8 mouse cellular contexts compared by ENCODE assay signal in genomic region chr2:71598778-71599177, GRCm38 (mm10). TPM values are rescaled to one million over a fixed set of nuclear protein-coding genes. Genes with fewer than 3 reads are reported as not detected.
DNase-seq lines count a peak whose midpoint lies in the region; ATAC-seq and TF ChIP-seq lines count a peak whose summit lies in the region.

No protein-coding gene starts in this region.

- H3K9me3 ChIP-seq in G1E (replicated peaks): no peaks in the 10 kb centered on the region
- no peaks in the 10 kb centered on the region for H3K9me3 ChIP-seq in hindbrain, embryonic 10.5 days
- no peaks in the 10 kb centered on the region for H3K9me3 ChIP-seq in lung, embryonic 16.5 days (ENCODE audit: control insufficient read depth, low read length)

- DNase-seq in G1E (ENCODE audit: low spot score): peak; percentile 38
- DNase-seq in cerebellum, adult 18-20 months: peak; percentile 70 to 76
- peak; percentile 90 for DNase-seq in forelimb bud, embryonic 11.5 days (ENCODE audit: low read depth, low spot score)
- DNase-seq in hindbrain, embryonic 10.5 days (ENCODE audit: low spot score): peak; percentile 79
- DNase-seq in layer of hippocampus, adult 9-10 months (ENCODE audit: low spot score): peak; percentile 96
- DNase-seq in ovary, postnatal 14 days (ENCODE audit: low spot score): peak; percentile 84
- peak; percentile 82 to 94 for DNase-seq in thymus, postnatal 10 days (ENCODE audit: low spot score in 2 of 2)

- H3K36me3 ChIP-seq in G1E (replicated peaks): no peaks in the 10 kb centered on the region
- no peaks in the 10 kb centered on the region for H3K36me3 ChIP-seq in hindbrain, embryonic 10.5 days
- no peaks in the 10 kb centered on the region for H3K36me3 ChIP-seq in lung, embryonic 16.5 days (ENCODE audit: control insufficient read depth, insufficient read depth, low read length)

- ATAC-seq in G1E (ENCODE audit: extremely low read depth, insufficient number of reproducible peaks, low FRiP score, poor library complexity, severe bottlenecking): no peak
- ATAC-seq in lung, embryonic 16.5 days (ENCODE audit: low read depth): peak; percentile 93

- H3K27me3 ChIP-seq in G1E (ENCODE audit: insufficient read depth, low read length): peaks cover 8% of the 10 kb centered on the region
- peaks cover 14% of the 10 kb centered on the region for H3K27me3 ChIP-seq in hindbrain, embryonic 10.5 days (ENCODE audit: insufficient read depth, poor library complexity, severe bottlenecking)
- peaks cover 3% of the 10 kb centered on the region; the same call in 1 of the 2 replicates for H3K27me3 ChIP-seq in lung, embryonic 16.5 days (ENCODE audit: control insufficient read depth, insufficient read depth, low read depth, low read length)

- WGBS in hindbrain, embryonic 10.5 days: 22% methylated on average over 5 of the region's 5 CpGs
- 13% methylated on average over 5 of the region's 5 CpGs for WGBS in lung, embryonic 16.5 days

- no peak overlapping the region for H3K4me3 ChIP-seq in G1E (ENCODE audit: low read depth, low read length)
- no peak overlapping the region for H3K4me3 ChIP-seq in hindbrain, embryonic 10.5 days
- no peak overlapping the region for H3K4me3 ChIP-seq in lung, embryonic 16.5 days (ENCODE audit: low read length)

- H3K4me1 ChIP-seq in G1E (ENCODE audit: insufficient read depth, low read depth, low read length): 0 out of 2 replicates have a peak, but pooled peaks cover 3% of the 10 kb centered on the region
- H3K4me1 ChIP-seq in hindbrain, embryonic 10.5 days (replicated peaks): peaks cover 6% of the 10 kb centered on the region; the same call in 1 of the 2 replicates
- no peaks in the 10 kb centered on the region for H3K4me1 ChIP-seq in lung, embryonic 16.5 days (replicated peaks; ENCODE audit: control insufficient read depth, insufficient read depth, low read length)

- H3K9ac ChIP-seq in lung, embryonic 16.5 days (ENCODE audit: low read length): no peak overlapping the region

- H3K27ac ChIP-seq in hindbrain, embryonic 10.5 days: no peak overlapping the region
- H3K27ac ChIP-seq in lung, embryonic 16.5 days (ENCODE audit: low read length): no peak overlapping the region

- H3K4me2 ChIP-seq in lung, embryonic 16.5 days (ENCODE audit: low read depth, low read length): no peak overlapping the region

- TF ChIP-seq CTCF in G1E (IDR thresholded peaks at IDR 0.05; ENCODE audit: low read depth, low read length): peak; percentile 84

RNA-seq across cellular contexts. Expression of gene Dlx2, which starts 52.2 kb away (rescaled TPM):
- total RNA-seq in G1E (2014; fragmentation: Nextera tagmentation): not detected in 2 replicates
- total RNA-seq in G1E (2017): not detected in 2 replicates
- not detected in 2 replicates for polyA plus RNA-seq in G1E (2012)
- polyA plus RNA-seq in hindbrain, embryonic 10.5 days (2016; fragmentation: Nextera tagmentation; extraction: Ambion mirVana): 7.6 and 7.8 TPM in 2 replicates
- 0.08 and 0.14 TPM in 2 replicates for polyA plus RNA-seq in lung, embryonic 16.5 days (2015; fragmentation: Nextera tagmentation; extraction: Ambion mirVana)

Comparison
In these comparisons a context has a peak if more than half of its experiments do, and no peak if none do; other contexts are left out.
1. DNase-seq: peak in every context shown above with its lines; median percentile 96 in layer of hippocampus, adult 9-10 months; 90 in forelimb bud, embryonic 11.5 days; 88 in thymus, postnatal 10 days; 84 in ovary, postnatal 14 days; 79 in hindbrain, embryonic 10.5 days; 73 in cerebellum, adult 18-20 months; 38 in G1E.